Mouse (Mus musculus) kidney, adult 2 months (tissue): ENCODE measurements at regions not wholly inside any gene's neighbourhood (a gene's known extent, or its start where the extent isn't known, plus 50 kb on each side); places are given as distances from the start of the nearest gene placed in this dataset.

Source experiments
- CTCF ChIP-seq: fragments of 200-500 bp; conservative IDR thresholded peaks from 2 replicates; pipeline ENCODE4 v1.5.1; 2011; ENCODE audit warnings: low read depth, mild to moderate bottlenecking, control low read depth, low read length, moderate library complexity, mixed read lengths; ENCODE audit not compliant: insufficient read depth, insufficient read length
- POLR2A ChIP-seq: fragments of 200-500 bp; IDR thresholded peaks from one replicate; pipeline ENCODE4 v1.6.1; 2011; ENCODE audit warnings: low read depth, low read length, control low read depth

DNA sequence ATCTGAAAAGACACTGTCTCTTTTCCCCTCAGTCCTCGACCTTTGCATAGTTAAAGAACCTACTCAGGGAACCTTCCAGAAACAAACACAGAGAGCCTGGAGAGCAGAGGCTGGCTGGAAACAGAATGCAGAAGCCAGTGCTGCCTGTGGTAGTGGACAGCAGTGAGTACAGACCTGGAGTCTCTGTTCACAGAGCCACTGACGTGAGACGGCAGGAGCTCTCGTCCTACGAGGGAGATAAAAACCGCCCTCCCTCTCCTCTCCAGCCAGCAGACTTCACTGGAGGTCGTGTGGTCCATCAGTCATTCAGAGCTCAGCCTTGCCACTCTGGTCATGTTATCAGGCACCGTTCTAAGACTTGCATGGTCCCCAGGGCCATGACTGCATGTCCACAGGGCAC is 138.5 kb upstream of the Cdh4 start:
- no peak for TF ChIP-seq POLR2A
- TF ChIP-seq CTCF, result no peak
